Mouse (Mus musculus) myocyte (in vitro differentiated cells): ENCODE measurements around the gene Bicdl1. TPM values are rescaled to one million over a fixed set of nuclear protein-coding genes. Genes with fewer than 3 reads are reported as not detected.
"Not testable (repeated sequence)": the region's sequence is repeated elsewhere in the genome, so short reads cannot be mapped to it uniquely, and the experiment has no call there.

ENCODE experiments used
- H3K27me3 ChIP-seq: one replicate; pipeline ENCODE4 v1.6.1; 2011; ENCODE audit not compliant: control insufficient read depth, insufficient read depth, insufficient read length
- H3K36me3 ChIP-seq: one replicate; pipeline ENCODE4 v1.6.1; 2011; ENCODE audit not compliant: control insufficient read depth, insufficient read depth
- H3K4me2 ChIP-seq: one replicate; pipeline ENCODE4 v1.6.1; 2011; ENCODE audit warnings: low read depth, control low read depth
- H3K4me3 ChIP-seq: one replicate; pipeline ENCODE4 v1.5.1; 2011; ENCODE audit warnings: mild to moderate bottlenecking, control low read depth, moderate library complexity
- H3K79me2 ChIP-seq: one replicate; pipeline ENCODE4 v1.6.1; 2011; ENCODE audit not compliant: control insufficient read depth, insufficient read depth
- H3ac ChIP-seq: one replicate; pipeline ENCODE4 v1.6.1; 2011; ENCODE audit not compliant: control insufficient read depth, insufficient read length
- CEBPB ChIP-seq: IDR thresholded peaks from 2 replicates; pipeline ENCODE4 v1.6.1; 2011; ENCODE audit warnings: mild to moderate bottlenecking, moderate library complexity; ENCODE audit not compliant: poor library complexity, insufficient read depth, severe bottlenecking
- E2F4 ChIP-seq: IDR thresholded peaks from one replicate; pipeline ENCODE4 v1.6.1; 2011; ENCODE audit warnings: mild to moderate bottlenecking, control low read depth, moderate library complexity; ENCODE audit not compliant: insufficient read depth
- MAX ChIP-seq: IDR thresholded peaks from one replicate; pipeline ENCODE4 v1.6.1; 2011; ENCODE audit warnings: low read depth, mild to moderate bottlenecking, control low read depth
- MYOD1 ChIP-seq, 3 experiments: IDR thresholded peaks; one replicate each; pipeline ENCODE4 v1.6.1; 2011; ENCODE audit warnings: control low read depth in 2 of 3, low read depth in 2 of 3, mild to moderate bottlenecking in 2 of 3, moderate library complexity in 1 of 3; ENCODE audit not compliant: insufficient read length in 2 of 3, control insufficient read depth in 1 of 3
- MYOG ChIP-seq, 3 experiments: IDR thresholded peaks; one replicate each; pipeline ENCODE4 v1.6.1; 2011; ENCODE audit warnings: control low read depth in 2 of 3, low read depth in 2 of 3, mild to moderate bottlenecking in 2 of 3; ENCODE audit not compliant: insufficient read length in 2 of 3, control insufficient read depth in 1 of 3, insufficient read depth in 1 of 3
- POLR2A ChIP-seq: IDR thresholded peaks from one replicate; pipeline ENCODE4 v1.6.1; 2011; ENCODE audit warnings: low read depth, mild to moderate bottlenecking, control low read depth, moderate library complexity; ENCODE audit not compliant: insufficient read length
- POLR2AphosphoS2 ChIP-seq: IDR thresholded peaks from one replicate; pipeline ENCODE4 v1.6.1; 2011; ENCODE audit warnings: low read depth, control low read depth; ENCODE audit not compliant: insufficient read length
- REST ChIP-seq: IDR thresholded peaks from one replicate; pipeline ENCODE4 v1.6.1; 2011; ENCODE audit warnings: mild to moderate bottlenecking, control low read depth, moderate library complexity; ENCODE audit not compliant: insufficient read depth, insufficient read length
- SRF ChIP-seq: IDR thresholded peaks from one replicate; pipeline ENCODE4 v1.6.1; 2011; ENCODE audit warnings: low read depth; ENCODE audit not compliant: control insufficient read depth, insufficient read length
- TCF12 ChIP-seq: IDR thresholded peaks from one replicate; pipeline ENCODE4 v1.6.1; 2011; ENCODE audit warnings: mild to moderate bottlenecking, control low read depth; ENCODE audit not compliant: poor library complexity, insufficient read depth, severe bottlenecking
- TCF3 ChIP-seq: IDR thresholded peaks from one replicate; pipeline ENCODE4 v1.6.1; 2011; ENCODE audit warnings: low read depth, control low read depth; ENCODE audit not compliant: insufficient read length
- USF1 ChIP-seq: IDR thresholded peaks from one replicate; pipeline ENCODE4 v1.6.1; 2011; ENCODE audit warnings: low read depth, mild to moderate bottlenecking, control low read depth, moderate library complexity
- polyA plus RNA-seq: library from polyadenylated mRNA; unstranded; fragments of >200 nt; fragmentation: generic; extraction: Trizol; gene quantifications from one replicate; pipeline ENCODE4 v1.2.1, GENCODE M21; 2012; ENCODE audit warnings: missing spikeins

Gene Bicdl1
- polyA plus RNA-seq, 1 experiment = 2.8 TPM

DNA sequence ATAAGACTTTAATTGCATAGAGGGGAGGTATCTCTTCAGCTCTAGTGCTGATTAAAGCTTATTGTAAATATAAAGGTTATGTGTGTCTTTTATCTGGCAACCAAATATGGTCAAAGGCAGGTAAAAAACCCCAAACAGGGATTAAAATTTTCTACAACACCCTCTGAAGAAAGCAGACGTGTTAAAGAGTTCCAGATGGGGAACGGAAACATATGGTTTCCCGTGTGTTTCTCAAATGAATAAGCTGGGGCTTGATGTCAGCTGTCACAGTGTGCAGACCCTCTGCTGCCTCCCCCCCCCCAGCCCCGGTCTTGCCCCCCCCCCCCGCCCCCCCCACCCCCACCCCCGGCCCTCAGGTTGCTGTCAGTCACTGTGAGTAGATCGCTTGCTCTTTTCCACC lies 24.1 kb upstream of the Bicdl1 start:
- no peak for TF ChIP-seq E2F4
- TF ChIP-seq POLR2AphosphoS2 = no peak
- H3ac ChIP-seq = no peak overlapping the region
- no peaks in the 10 kb centered on the region for H3K27me3 ChIP-seq
- no peak overlapping the region for H3K4me2 ChIP-seq
- H3K79me2 ChIP-seq = no peaks in the 10 kb centered on the region
- H3K4me3 ChIP-seq = no peak overlapping the region
- no peaks in the 10 kb centered on the region for H3K36me3 ChIP-seq

DNA sequence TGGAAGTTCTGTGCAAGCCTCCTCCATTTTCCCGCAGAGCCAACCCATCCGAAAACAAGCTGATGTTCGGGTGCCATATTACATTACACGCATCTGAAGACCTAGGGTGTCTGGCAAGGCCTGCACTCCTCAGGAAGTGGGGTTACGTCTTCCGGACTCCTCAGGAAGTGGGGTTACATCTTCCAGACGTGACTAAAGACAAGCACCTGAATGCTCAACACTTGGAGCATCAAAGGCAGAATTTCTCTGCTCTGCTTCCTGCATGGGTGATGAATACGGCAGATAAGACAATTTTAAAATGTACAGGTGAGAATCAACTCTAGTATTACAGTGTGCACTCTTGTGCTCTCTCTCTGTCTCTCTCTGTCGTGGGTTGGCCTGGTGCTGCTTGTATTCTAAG lies 23.4 kb upstream of the Bicdl1 start:
- H3K79me2 ChIP-seq = no peaks in the 10 kb centered on the region
- TF ChIP-seq REST (no peak), USF1 (no peak), CEBPB (no peak), E2F4 (no peak), TCF12 (no peak), MYOD1 (IDR thresholded peaks at IDR 0.05; ENCODE audit: control insufficient read depth in 1 of 3, insufficient read length in 2 of 3, low read depth in 2 of 3) (no peak), MAX (no peak), SRF (no peak), MYOG (IDR thresholded peaks at IDR 0.05; ENCODE audit: control insufficient read depth in 1 of 3, insufficient read depth in 1 of 3, insufficient read length in 2 of 3, low read depth in 2 of 3) (no peak), TCF3 (no peak), POLR2AphosphoS2 (no peak), POLR2A (no peak)
- H3K36me3 ChIP-seq = no peaks in the 10 kb centered on the region
- no peaks in the 10 kb centered on the region for H3K27me3 ChIP-seq
- H3ac ChIP-seq = no peak overlapping the region
- H3K4me2 ChIP-seq = no peak overlapping the region
- no peak overlapping the region for H3K4me3 ChIP-seq

DNA sequence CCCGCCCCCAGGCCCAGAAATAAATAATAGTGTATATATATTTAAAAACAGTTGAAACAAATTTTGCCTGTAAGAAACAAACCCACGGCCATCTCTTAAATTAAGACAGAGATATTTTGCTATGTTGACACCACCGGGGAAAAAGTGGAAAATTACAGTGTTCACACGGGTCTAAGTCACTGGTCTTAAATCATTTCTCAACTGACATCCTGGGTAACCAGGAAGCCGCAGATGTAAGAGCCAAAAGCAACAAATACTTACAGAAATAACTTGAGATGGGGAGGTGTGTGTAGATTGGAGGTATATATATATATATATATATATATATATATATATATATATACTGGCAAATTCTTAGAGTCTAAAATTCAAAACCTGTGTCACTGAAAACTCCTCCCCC lies 21.5 kb upstream of the Bicdl1 start:
- no peaks in the 10 kb centered on the region for H3K36me3 ChIP-seq
- TF ChIP-seq MAX = no peak
- TF ChIP-seq POLR2AphosphoS2 = no peak
- no peak overlapping the region for H3K4me2 ChIP-seq
- H3K27me3 ChIP-seq = no peaks in the 10 kb centered on the region
- H3K4me3 ChIP-seq = no peak overlapping the region
- H3K79me2 ChIP-seq = no peaks in the 10 kb centered on the region
- no peak overlapping the region for H3ac ChIP-seq

DNA sequence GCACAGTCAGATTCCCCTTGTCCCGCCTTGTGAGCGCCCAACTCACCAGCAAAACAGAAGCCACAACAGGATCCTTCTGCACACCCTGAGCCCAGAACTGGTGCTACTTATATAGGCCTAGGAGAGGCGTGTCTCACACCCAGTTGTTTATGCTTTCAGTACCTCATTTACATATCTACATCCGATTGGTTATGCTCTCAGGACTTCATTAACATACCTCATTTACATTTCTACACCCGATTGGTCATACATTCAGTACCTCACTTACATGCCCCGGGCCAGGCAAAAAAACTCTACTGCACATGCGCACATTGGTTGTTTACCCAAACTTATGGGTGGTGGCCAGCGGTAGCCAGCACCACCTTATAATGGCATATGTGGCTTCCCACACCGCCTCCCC lies 20.5 kb upstream of the Bicdl1 start:
- not testable (repeated sequence) for H3K4me3 ChIP-seq, H3K4me2 ChIP-seq, H3K36me3 ChIP-seq, H3ac ChIP-seq, H3K79me2 ChIP-seq, H3K27me3 ChIP-seq

DNA sequence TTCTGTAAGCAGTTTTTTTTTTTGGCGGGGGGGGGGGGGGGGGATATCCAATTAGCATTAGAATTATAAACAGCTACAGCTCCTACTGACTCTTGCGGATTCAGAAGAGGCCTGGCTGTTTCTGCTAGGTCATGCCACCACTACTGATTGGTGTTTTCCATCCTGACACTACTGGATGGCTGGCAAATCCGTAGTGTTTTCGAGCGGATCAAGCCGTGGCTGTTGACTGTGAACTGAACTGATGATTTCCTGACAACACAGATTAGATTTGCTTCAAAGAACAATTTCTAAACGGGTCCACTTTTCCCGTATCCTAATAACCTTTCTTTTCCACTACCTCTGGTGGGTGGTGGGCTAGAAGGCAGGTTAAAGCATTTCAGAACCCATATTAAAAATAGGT lies 16.9 kb upstream of the Bicdl1 start:
- Histone ChIP-seq H3K79me2 (no peaks in the 10 kb centered on the region), H3K36me3 (no peaks in the 10 kb centered on the region), H3ac (no peak overlapping the region), H3K4me3 (no peak overlapping the region), H3K27me3 (peaks cover 5% of the 10 kb centered on the region), H3K4me2 (no peak overlapping the region)
- no peak for TF ChIP-seq TCF12
- TF ChIP-seq MYOG (IDR thresholded peaks at IDR 0.05; ENCODE audit: control insufficient read depth in 1 of 3, insufficient read depth in 1 of 3, insufficient read length in 2 of 3, low read depth in 2 of 3) = no peak
- no peak for TF ChIP-seq POLR2AphosphoS2
- TF ChIP-seq MYOD1 (IDR thresholded peaks at IDR 0.05; ENCODE audit: control insufficient read depth in 1 of 3, insufficient read length in 2 of 3, low read depth in 2 of 3) = no peak
- no peak for TF ChIP-seq CEBPB
- no peak for TF ChIP-seq TCF3
- TF ChIP-seq E2F4 = no peak
- no peak for TF ChIP-seq MAX
- no peak for TF ChIP-seq POLR2A

DNA sequence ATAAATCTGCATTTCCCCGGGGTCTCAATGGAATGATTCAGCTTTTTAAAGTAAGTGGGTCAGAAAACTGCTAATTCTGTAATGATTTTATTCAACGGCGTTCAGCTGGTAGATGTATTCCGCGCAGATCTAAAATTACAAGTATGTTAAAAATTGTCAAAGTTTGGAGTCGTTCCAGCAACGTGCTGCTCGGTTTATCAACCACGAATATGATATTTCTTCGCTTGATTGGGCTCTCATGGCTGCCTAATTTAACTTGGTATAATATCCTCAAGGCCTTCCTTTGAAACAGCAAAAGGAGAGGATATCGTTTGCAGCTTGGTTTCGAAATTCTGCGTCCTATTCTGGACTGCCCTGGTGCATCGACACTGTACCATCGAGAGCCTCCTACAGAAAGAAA lies 13.9 kb upstream of the Bicdl1 start:
- Histone ChIP-seq H3K4me3 (no peak overlapping the region), H3K27me3 (peaks cover 5% of the 10 kb centered on the region)
- no peak for TF ChIP-seq POLR2A
- TF ChIP-seq REST = no peak
- no peak for TF ChIP-seq USF1
- no peak for TF ChIP-seq MAX
- TF ChIP-seq SRF = no peak
- TF ChIP-seq MYOD1 (IDR thresholded peaks at IDR 0.05; ENCODE audit: control insufficient read depth in 1 of 3, insufficient read length in 2 of 3, low read depth in 2 of 3) = no peak
- TF ChIP-seq TCF12 = no peak
- no peak for TF ChIP-seq CEBPB
- no peak for TF ChIP-seq E2F4
- no peak for TF ChIP-seq MYOG (IDR thresholded peaks at IDR 0.05; ENCODE audit: control insufficient read depth in 1 of 3, insufficient read depth in 1 of 3, insufficient read length in 2 of 3, low read depth in 2 of 3)
- no peak for TF ChIP-seq TCF3
- no peak for TF ChIP-seq POLR2AphosphoS2

More for the DNA sequence above, 13.9 kb upstream of the Bicdl1 start:
- Histone ChIP-seq H3K36me3 (no peaks in the 10 kb centered on the region), H3K79me2 (no peaks in the 10 kb centered on the region), H3K4me2 (no peak overlapping the region), H3ac (no peak overlapping the region)
